Mouse (Mus musculus): Measurements from ENCODE around the gene Kars. TPM values are rescaled to one million over a fixed set of nuclear protein-coding genes. Genes with fewer than 3 reads are reported as not detected.

The Kars gene
- polyA plus RNA-seq (2017; shearing (Covaris generic)) = 100 to 1,000 TPM; 166 to 286 TPM

- ATAC-seq = peak; percentile 91
Measured at GRCm38 (mm10) chr8:112010997-112011815, at the start of gene Kars, which contains the start of gene Terf2ip. Gene Kars, minus strand, starts transcription at chr8:112011323. Gene Terf2ip, plus strand, starts transcription at chr8:112011398.

- no peak for ATAC-seq
Measured at GRCm38 (mm10) chr8:112054456-112054855, 43.3 kb upstream of the Kars start.

GRCm38 (mm10) chr8:112051537-112051936 lies 40.4 kb upstream of the Kars start:
- no peak for ATAC-seq

DNA sequence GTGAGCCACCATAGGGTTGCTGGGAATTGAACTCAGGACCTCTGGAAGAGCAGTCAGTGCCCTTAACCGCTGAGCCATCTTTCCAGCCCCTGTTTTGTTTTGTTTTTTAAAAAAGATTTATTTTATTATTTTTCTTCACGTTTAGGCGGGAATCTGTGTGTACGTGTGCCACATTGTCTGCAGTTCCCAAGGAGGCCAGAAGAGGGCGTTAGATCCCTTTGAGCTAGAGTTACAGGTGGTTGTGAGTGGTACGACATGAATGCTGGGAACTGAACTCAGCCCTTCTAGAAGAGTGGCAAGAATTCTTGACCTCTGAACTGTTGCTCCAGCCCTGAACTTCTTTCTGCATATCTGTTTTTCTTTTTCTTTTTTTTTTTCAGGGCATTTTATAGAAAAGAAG lies 38.9 kb upstream of the Kars start:
- ATAC-seq = no peak

GRCm38 (mm10) chr8:112048293-112048692 lies 37.2 kb upstream of the Kars start:
- ATAC-seq = no peak

DNA sequence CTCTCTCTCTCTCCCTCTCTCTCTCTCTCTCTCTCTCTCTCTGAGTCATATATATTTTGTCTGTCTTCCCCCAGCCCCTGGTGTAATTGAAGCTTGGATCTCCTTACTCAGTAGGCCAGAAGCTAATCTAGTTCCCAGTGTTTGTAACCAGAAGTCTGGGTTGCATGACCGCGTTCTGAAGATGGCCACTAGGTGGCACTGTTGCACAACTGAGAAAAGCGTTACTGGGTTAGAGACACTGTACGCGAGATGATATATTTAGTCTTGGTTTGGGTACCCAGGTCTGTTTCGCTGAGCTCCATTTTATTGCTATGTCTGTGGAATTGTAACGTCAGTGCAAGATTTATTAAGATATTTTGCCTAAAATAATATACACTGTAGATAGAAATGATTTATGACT lies 34.8 kb upstream of the Kars start:
- peak; percentile 67 for ATAC-seq

GRCm38 (mm10) chr8:112045182-112045581 lies 34.1 kb upstream of the Kars start:
- ATAC-seq = no peak

GRCm38 (mm10) chr8:112037521-112037920 lies 26.4 kb upstream of the Kars start:
- ATAC-seq = no peak

GRCm38 (mm10) chr8:112034603-112035002 lies 23.5 kb upstream of the Kars start:
- ATAC-seq = peak; percentile 91

GRCm38 (mm10) chr8:112033071-112033470 lies 21.9 kb upstream of the Kars start:
- ATAC-seq = no peak

- no peak for ATAC-seq
Measured at GRCm38 (mm10) chr8:112030663-112031062, 19.5 kb upstream of the Kars start.

DNA sequence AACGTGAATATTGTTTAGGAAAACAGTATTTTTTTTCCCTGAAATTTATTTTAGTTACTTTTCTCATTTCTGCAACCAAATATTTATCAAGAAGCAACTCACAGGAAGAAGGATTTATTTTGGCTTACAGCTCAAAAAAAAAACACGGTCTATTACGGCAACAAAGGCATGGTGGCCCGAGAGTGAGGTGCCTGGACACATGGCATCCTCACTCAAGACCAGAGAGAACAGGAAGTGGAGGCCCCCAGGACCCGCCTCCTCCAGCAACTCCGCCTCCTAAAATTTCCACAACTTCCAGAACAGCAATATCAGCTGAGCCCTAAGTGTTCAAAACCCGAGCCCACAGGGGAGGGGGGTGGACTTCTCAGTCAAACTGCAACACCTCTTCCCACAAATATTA lies 18.3 kb upstream of the Kars start:
- no peak for ATAC-seq

- no peak for ATAC-seq
Measured at GRCm38 (mm10) chr8:112014936-112015335, 3.8 kb upstream of the Kars start, which contains the start of gene Gm6793. Gene Gm6793, minus strand, starts transcription at chr8:112015036.

DNA sequence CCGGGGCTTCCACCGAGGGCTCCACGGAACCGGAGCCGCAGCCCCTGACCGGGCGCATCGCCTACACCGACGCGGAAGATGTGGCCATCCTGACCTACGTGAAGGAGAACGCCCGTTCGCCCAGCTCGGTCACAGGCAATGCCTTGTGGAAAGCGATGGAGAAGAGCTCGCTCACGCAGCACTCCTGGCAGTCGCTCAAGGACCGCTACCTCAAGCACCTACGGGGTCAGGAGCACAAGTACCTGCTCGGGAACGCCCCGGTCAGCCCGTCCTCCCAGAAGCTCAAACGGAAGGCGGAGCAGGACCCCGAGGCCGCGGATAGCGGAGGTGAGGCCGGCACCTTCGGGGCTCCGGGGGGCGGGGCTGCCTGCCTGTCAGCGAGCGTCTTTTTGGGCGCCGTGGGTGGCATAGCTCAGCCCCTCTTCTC lies 706 bp upstream of the Kars start:
- peak; percentile 31 for ATAC-seq

- no peak for ATAC-seq
Measured at GRCm38 (mm10) chr8:112009558-112009957, 1.6 kb downstream of the Kars start.

DNA sequence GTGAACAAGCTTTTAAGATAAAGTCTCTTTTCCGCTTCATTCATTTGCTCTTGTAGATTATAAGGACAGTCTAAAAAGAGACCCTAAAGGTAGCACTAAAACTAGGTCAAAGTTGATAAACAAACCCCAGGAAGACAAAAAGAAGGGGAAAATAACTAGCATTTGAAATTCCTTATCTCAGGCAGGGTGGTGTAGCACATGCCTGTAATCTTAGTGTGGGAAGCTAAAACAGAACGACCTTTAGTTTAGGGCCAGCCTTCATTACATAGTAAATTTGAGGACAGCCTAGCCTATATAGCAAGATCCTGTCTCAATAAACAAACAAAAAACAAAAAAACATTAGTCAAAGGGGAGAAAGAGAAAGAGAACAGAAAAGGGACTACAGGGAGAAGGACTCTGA lies 3.5 kb downstream of the Kars start:
- ATAC-seq = no peak

- ATAC-seq = no peak
Measured at GRCm38 (mm10) chr8:112005601-112006000, 5.5 kb downstream of the Kars start.

DNA sequence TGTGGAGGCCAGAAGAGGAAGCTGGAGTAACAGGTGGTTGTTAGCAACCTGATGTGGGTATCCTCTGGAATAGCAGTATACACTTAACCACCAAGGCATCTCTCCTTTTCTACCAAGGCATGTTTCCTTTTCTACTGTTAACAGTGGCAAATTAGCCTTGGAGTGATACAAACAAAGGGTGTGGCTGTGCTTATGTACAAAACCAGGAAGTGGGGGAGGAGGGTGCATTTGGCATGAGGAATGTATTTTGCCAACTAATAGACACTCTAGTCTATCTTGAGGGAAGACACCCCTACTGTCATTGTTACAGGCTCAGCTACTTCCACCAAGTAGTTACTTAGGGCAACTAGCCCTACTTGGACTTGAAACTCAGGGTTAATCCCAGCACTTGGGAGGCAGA lies 6.4 kb downstream of the Kars start:
- ATAC-seq = no peak

DNA sequence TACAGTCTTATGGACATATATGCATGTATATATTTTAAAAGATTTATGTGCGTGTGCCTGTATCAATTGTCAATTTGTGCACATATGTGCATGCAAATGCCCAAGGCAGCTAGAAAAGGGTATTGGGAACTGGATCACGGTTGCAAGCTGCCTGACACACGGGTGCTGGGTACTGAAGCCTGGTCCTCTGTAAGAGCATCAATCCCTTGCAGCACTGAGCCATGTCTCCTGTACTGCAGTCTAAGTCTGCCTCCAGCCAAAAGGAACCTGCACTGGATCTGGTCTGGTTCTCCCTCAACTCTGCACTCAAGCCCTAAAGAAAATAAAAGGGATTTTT lies 18.5 kb downstream of the Kars start:
- ATAC-seq = no peak

GRCm38 (mm10) chr8:111992013-111992702 lies 19.0 kb downstream of the Kars start, which contains the start of gene Adat1:
Gene Adat1, minus strand, starts transcription at chr8:111992302.
- peak; percentile 98 for ATAC-seq

- no peak for ATAC-seq
Measured at GRCm38 (mm10) chr8:111991278-111991677, 19.8 kb downstream of the Kars start.

DNA sequence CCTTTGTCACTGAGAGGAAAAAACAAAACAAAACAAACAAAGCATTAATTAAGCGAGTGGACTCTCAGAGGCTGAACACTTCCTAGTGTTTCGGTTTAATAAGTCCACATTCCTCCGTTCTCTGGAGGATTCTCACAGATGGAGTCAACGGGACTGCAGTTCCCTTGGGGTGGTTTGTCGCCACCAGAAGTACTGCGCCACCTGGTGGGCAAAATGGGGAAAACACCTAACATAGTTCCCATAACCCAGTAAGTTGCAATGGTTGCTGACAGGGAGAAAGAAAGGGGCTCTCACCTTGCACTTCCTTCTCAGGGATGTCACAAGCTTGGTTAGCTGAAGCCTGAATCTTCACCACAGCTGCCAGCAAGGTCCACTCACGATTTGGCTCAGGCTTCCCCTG lies 21.2 kb downstream of the Kars start:
- peak; percentile 68 for ATAC-seq

- ATAC-seq = no peak
Measured at GRCm38 (mm10) chr8:111984511-111984910, 26.6 kb downstream of the Kars start.

GRCm38 (mm10) chr8:111982116-111982515 lies 29.0 kb downstream of the Kars start:
- ATAC-seq = no peak
